Mouse (Mus musculus) duodenum, adult 2 months (tissue): ENCODE measurements around the gene Ppp2r1b. TPM values are rescaled to one million over a fixed set of nuclear protein-coding genes. Genes with fewer than 3 reads are reported as not detected.

Experiments
- polyA plus RNA-seq: library from polyadenylated mRNA; depleted of rRNA; stranded (reverse); fragments of >200 nt; gene quantifications from 2 replicates; pipeline ENCODE4 v1.2.3, GENCODE M21; 2012; ENCODE audit warnings: low replicate concordance; rRNA removed

Gene Ppp2r1b
- 1.4 and 1.6 TPM in 2 replicates for polyA plus RNA-seq

GRCm38 (mm10) chr9:50845081-50845480, at the start of gene Ppp2r1b:
Gene Ppp2r1b (plus strand): TSS chr9:50845301.

Other genes with a start within 250 kb of the Ppp2r1b start
- 493 and 524 TPM in 2 replicates for gene Sdhd, start 241.5 kb upstream of the Ppp2r1b start, polyA plus RNA-seq
- gene Timm8b, start 241.4 kb upstream of the Ppp2r1b start, polyA plus RNA-seq: 49.7 and 77.5 TPM in 2 replicates
- 0.30 and 0.44 TPM in 2 replicates for gene Pih1d2, start 228.0 kb upstream of the Ppp2r1b start, polyA plus RNA-seq
- gene Nkapd1, start 227.8 kb upstream of the Ppp2r1b start, polyA plus RNA-seq: 2.1 and 3.4 TPM in 2 replicates
- 9.7 and 18.9 TPM in 2 replicates for gene Dlat, start 185.5 kb upstream of the Ppp2r1b start, polyA plus RNA-seq
- 0.30 and 2.1 TPM in 2 replicates for gene Dixdc1, start 105.8 kb upstream of the Ppp2r1b start, polyA plus RNA-seq
- 8.1 and 11.5 TPM in 2 replicates for gene 2310030G06Rik, start 98.8 kb upstream of the Ppp2r1b start, polyA plus RNA-seq
- 38.3 and 50.6 TPM in 2 replicates for gene Cryab, start 94.0 kb upstream of the Ppp2r1b start, polyA plus RNA-seq
- 8.3 and 12.9 TPM in 2 replicates for gene Hspb2, start 92.9 kb upstream of the Ppp2r1b start, polyA plus RNA-seq
- 1.9 and 2.8 TPM in 2 replicates for gene Fdxacb1, start 77.1 kb upstream of the Ppp2r1b start, polyA plus RNA-seq
- gene Alg9, start 70.3 kb upstream of the Ppp2r1b start, polyA plus RNA-seq: 15.5 and 18.9 TPM in 2 replicates
- gene 1110032A03Rik, start 69.8 kb upstream of the Ppp2r1b start, polyA plus RNA-seq: 12.4 and 15.5 TPM in 2 replicates
- gene Sik2, start 163.8 kb downstream of the Ppp2r1b start, polyA plus RNA-seq: 7.1 TPM in 2 replicates
- gene Btg4, start 215.6 kb downstream of the Ppp2r1b start, polyA plus RNA-seq: not detected in 2 replicates
- gene Layn, start 231.8 kb downstream of the Ppp2r1b start, polyA plus RNA-seq: 0.17 and 0.22 TPM in 2 replicates